Mouse (Mus musculus): ENCODE results near the gene Cavin4. TPM values are rescaled to one million over a fixed set of nuclear protein-coding genes. Genes with fewer than 3 reads are reported as not detected.
"Not testable (repeated sequence)": the region's sequence is repeated elsewhere in the genome, so short reads cannot be mapped to it uniquely, and the experiment has no call there.

The Cavin4 gene
- polyA plus RNA-seq, 2 experiments from 2014 or later: not detected

- ATAC-seq: no peak
These were observed 11.1 kb downstream of the Cavin4 start for GRCm38 (mm10) chr4:48674412-48674811.

- no peak for ATAC-seq
These were observed 13.4 kb downstream of the Cavin4 start for GRCm38 (mm10) chr4:48676570-48677185.

- no peak for ATAC-seq
These were observed 14.0 kb downstream of the Cavin4 start for GRCm38 (mm10) chr4:48677276-48677675.

GRCm38 (mm10) chr4:48677812-48678211 is 14.5 kb downstream of the Cavin4 start:
- no peak for ATAC-seq

- ATAC-seq: no peak
These were observed 15.5 kb downstream of the Cavin4 start for GRCm38 (mm10) chr4:48678793-48679192.

- ATAC-seq: not testable (repeated sequence)
These were observed 16.4 kb downstream of the Cavin4 start for GRCm38 (mm10) chr4:48679728-48680127.

- no peak for ATAC-seq
These were observed 16.9 kb downstream of the Cavin4 start for GRCm38 (mm10) chr4:48680214-48680613.

GRCm38 (mm10) chr4:48680648-48681343 is 17.5 kb downstream of the Cavin4 start:
- peak; percentile 36 for ATAC-seq

- ATAC-seq: no peak
These were observed 19.8 kb downstream of the Cavin4 start for GRCm38 (mm10) chr4:48683126-48683525.

GRCm38 (mm10) chr4:48683633-48684209 is 20.4 kb downstream of the Cavin4 start:
- not testable (repeated sequence) for ATAC-seq

GRCm38 (mm10) chr4:48684593-48685187 is 21.4 kb downstream of the Cavin4 start:
- no peak for ATAC-seq

- no peak for ATAC-seq
These were observed 24.8 kb downstream of the Cavin4 start for GRCm38 (mm10) chr4:48688148-48688547.

- no peak for ATAC-seq
These were observed 27.3 kb downstream of the Cavin4 start for GRCm38 (mm10) chr4:48690640-48691039.

- no peak for ATAC-seq
These were observed 28.6 kb downstream of the Cavin4 start for GRCm38 (mm10) chr4:48691793-48692437.

- no peak for ATAC-seq
These were observed 29.5 kb downstream of the Cavin4 start for GRCm38 (mm10) chr4:48692736-48693292.

- ATAC-seq: no peak
These were observed 33.4 kb downstream of the Cavin4 start for GRCm38 (mm10) chr4:48696706-48697105.

GRCm38 (mm10) chr4:48697302-48697701 is 34.0 kb downstream of the Cavin4 start:
- no peak for ATAC-seq

GRCm38 (mm10) chr4:48715865-48716650 is 52.7 kb downstream of the Cavin4 start:
- ATAC-seq: no peak

- ATAC-seq: no peak
These were observed 53.5 kb downstream of the Cavin4 start for GRCm38 (mm10) chr4:48716817-48717216.

All from activated CD4-positive, CD25-positive, alpha-beta regulatory T cell, adult 4 months (primary cell).